Mouse (Mus musculus) heart, embryonic 15.5 days (tissue): ENCODE data around the gene Gna11. TPM values are rescaled to one million over a fixed set of nuclear protein-coding genes. Genes with fewer than 3 reads are reported as not detected.

Experiments used
- ATAC-seq: fragments of 200-750 bp; cut with Nextera tagmentation; replicated peaks from 2 replicates; pipeline ENCODE4 v1.8.0; 2017; ENCODE audit warnings: low read depth, moderate TSS enrichment; ENCODE audit not compliant: insufficient number of reproducible peaks, insufficient read depth, low FRiP score
- H3K27ac ChIP-seq: fragments of 300-500 bp; sonication (generic); 2 replicates; pipeline ENCODE4 v1.5.1; 2015; ENCODE audit warnings: mild to moderate bottlenecking, inconsistent platforms
- H3K27me3 ChIP-seq: fragments of 300-500 bp; sonication (generic); 2 replicates; pipeline ENCODE4 v1.6.1; 2015; ENCODE audit warnings: inconsistent platforms
- H3K36me3 ChIP-seq: fragments of 300-500 bp; sonication (generic); 2 replicates; pipeline ENCODE4 v1.6.1; 2015; ENCODE audit warnings: mild to moderate bottlenecking, inconsistent platforms
- H3K4me1 ChIP-seq: fragments of 300-500 bp; sonication (generic); replicated peaks from 2 replicates; pipeline ENCODE4 v1.6.1; 2015; ENCODE audit warnings: inconsistent platforms
- H3K4me2 ChIP-seq: fragments of 300-500 bp; sonication (generic); 2 replicates; pipeline ENCODE4 v1.6.1; 2015; ENCODE audit warnings: inconsistent platforms, mild to moderate bottlenecking, moderate library complexity
- H3K4me3 ChIP-seq: fragments of 300-500 bp; sonication (generic); 2 replicates; pipeline ENCODE4 v1.5.1; 2015; ENCODE audit warnings: mild to moderate bottlenecking, inconsistent platforms
- H3K9ac ChIP-seq: fragments of 300-500 bp; sonication (generic); 2 replicates; pipeline ENCODE4 v1.6.1; 2015; ENCODE audit warnings: mild to moderate bottlenecking, inconsistent platforms
- H3K9me3 ChIP-seq: fragments of 300-500 bp; sonication (generic); replicated peaks from 2 replicates; pipeline ENCODE4 v1.6.1; 2016; ENCODE audit warnings: inconsistent platforms
- WGBS: fragments of 180-500 bp; shearing (Covaris S2); methylation state at CpG from one replicate; pipeline ENCODE4 v1.1.7; 2015; ENCODE audit warnings: mixed read lengths; 5-methylcytosine and 5-hydroxymethylcytosine counted together
- polyA plus RNA-seq: library from polyadenylated mRNA; unstranded; fragments of >200 nt; fragmentation: Nextera tagmentation; extraction: Ambion mirVana; gene quantifications from 2 replicates; pipeline ENCODE4 v1.2.1, GENCODE M21; 2015

Gene Gna11
- 52.1 and 64.1 TPM in 2 replicates for polyA plus RNA-seq

DNA sequence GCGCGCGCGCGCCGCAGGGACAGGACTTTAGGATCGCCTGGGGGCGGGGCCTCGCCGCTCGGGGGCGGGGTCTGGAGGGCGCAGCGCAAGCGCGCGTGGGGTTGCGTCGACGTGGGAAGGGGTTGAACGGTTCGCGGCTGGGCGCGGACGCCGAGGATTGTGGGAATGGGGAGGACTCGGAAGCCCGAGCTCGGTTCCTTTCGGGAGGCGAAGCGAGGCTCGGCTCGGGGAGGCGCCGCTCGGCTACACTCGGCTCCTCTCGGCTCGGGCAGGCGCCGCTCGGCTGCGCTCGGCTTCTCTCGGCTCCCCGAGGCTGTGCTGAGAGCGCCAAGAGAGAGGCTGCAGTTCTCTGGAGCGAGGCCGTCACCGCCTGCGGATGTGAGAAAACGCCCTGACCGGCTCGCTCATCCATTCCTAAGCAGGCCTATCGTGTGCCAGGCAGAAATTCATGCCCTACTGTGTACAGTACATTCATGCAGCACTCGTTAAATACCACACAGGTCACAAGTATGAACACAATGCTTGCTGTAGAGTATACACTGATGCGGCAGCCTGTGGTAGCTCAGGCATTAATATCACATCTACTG, at the start of gene Gna11:
Gna11 (minus strand) TSS at position 30 of the 587 bp plus-strand sequence.
- under 1% methylated on average over 57 of the region's 59 CpGs for WGBS
- no peaks in the 10 kb centered on the region for H3K27me3 ChIP-seq
- peak within 1 kb of the TSS; percentile 76 for H3K27ac ChIP-seq
- peak; percentile 95 for ATAC-seq
- peaks cover 36% of the 10 kb centered on the region for H3K4me1 ChIP-seq
- H3K4me2 ChIP-seq = peak within 1 kb of the TSS; percentile 80
- no peaks in the 10 kb centered on the region for H3K9me3 ChIP-seq
- H3K9ac ChIP-seq = peak within 1 kb of the TSS; percentile 88
- no peaks in the 10 kb centered on the region for H3K36me3 ChIP-seq
- peak within 1 kb of the TSS; percentile 78 for H3K4me3 ChIP-seq

GRCm38 (mm10) chr10:81593935-81594334, 48.9 kb upstream of the Gna11 start:
- H3K27me3 ChIP-seq = peaks cover 16% of the 10 kb centered on the region
- no peak overlapping the region for H3K27ac ChIP-seq
- peaks cover 28% of the 10 kb centered on the region for H3K4me1 ChIP-seq
- H3K9me3 ChIP-seq = no peaks in the 10 kb centered on the region
- no peak overlapping the region for H3K4me2 ChIP-seq
- H3K4me3 ChIP-seq = no peak overlapping the region
- WGBS = 71% methylated on average over 18 of the region's 18 CpGs
- no peak for ATAC-seq
- H3K36me3 ChIP-seq = peaks cover 6% of the 10 kb centered on the region; the same call in 1 of the 2 replicates
- H3K9ac ChIP-seq = no peak overlapping the region

GRCm38 (mm10) chr10:81593223-81593622, 48.2 kb upstream of the Gna11 start:
- Histone ChIP-seq H3K4me3 (no peak overlapping the region), H3K9me3 (no peaks in the 10 kb centered on the region), H3K36me3 (peaks cover 6% of the 10 kb centered on the region; the same call in 1 of the 2 replicates), H3K4me2 (no peak overlapping the region), H3K9ac (no peak overlapping the region), H3K27me3 (peaks cover 16% of the 10 kb centered on the region), H3K4me1 (peaks cover 28% of the 10 kb centered on the region), H3K27ac (no peak overlapping the region)
- ATAC-seq = no peak
- 65% methylated on average over 4 of the region's 4 CpGs for WGBS

- peaks cover 10% of the 10 kb centered on the region for H3K36me3 ChIP-seq
Observed at GRCm38 (mm10) chr10:81592631-81593030, 47.6 kb upstream of the Gna11 start.

DNA sequence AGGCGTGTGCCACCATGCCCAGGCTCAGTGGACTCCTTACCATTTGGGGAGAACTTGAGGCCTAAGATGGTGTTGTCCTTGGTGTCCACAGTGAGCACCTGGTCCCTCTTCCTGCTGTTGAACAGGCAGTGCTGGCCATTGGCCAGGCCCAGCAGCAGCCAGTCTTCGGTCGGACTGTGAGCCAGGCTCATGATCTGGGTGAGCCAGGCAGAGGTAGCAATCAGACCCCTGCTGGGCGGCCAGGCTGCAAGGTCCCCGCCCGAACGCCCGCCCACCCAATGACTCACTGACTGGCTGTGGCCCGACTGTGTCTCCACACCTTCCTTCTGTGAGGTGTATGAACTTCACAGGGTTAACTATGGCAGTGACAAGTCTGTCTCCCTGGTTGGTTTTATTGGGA, 46.9 kb upstream of the Gna11 start:
- Histone ChIP-seq H3K9me3 (no peaks in the 10 kb centered on the region), H3K4me2 (no peak overlapping the region), H3K27me3 (peaks cover 19% of the 10 kb centered on the region), H3K4me3 (no peak overlapping the region), H3K4me1 (peaks cover 16% of the 10 kb centered on the region), H3K9ac (no peak overlapping the region), H3K27ac (no peak overlapping the region), H3K36me3 (peaks cover 13% of the 10 kb centered on the region)
- 60% methylated on average over 9 of the region's 9 CpGs for WGBS
- no peak for ATAC-seq

More at GRCm38 (mm10) chr10:81592631-81593030, 47.6 kb upstream of the Gna11 start:
- no peak overlapping the region for H3K4me2 ChIP-seq
- 76% methylated on average over 7 of the region's 7 CpGs for WGBS
- no peak overlapping the region for H3K9ac ChIP-seq
- peaks cover 24% of the 10 kb centered on the region for H3K4me1 ChIP-seq
- H3K4me3 ChIP-seq = no peak overlapping the region
- no peaks in the 10 kb centered on the region for H3K9me3 ChIP-seq
- H3K27me3 ChIP-seq = peaks cover 16% of the 10 kb centered on the region
- no peak overlapping the region for H3K27ac ChIP-seq
- ATAC-seq = no peak

DNA sequence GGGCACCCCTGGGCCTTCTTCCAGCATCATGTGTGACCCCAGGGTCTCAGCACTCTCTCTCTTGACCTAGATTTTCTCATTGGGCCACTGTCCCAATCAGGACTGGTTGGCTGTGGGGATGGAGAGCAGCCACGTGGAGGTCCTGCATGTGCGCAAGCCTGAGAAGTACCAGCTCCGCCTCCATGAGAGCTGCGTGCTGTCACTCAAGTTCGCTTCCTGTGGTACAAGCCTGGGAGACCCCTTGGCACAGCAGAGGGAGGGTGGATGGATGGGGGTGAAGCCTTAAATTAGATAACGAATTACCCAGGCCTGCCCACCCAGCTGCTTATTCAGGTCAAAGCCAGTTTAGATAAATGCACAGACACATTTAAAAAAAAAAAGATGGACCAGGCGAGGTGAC, 43.7 kb upstream of the Gna11 start:
- Histone ChIP-seq H3K4me2 (no peak overlapping the region), H3K27me3 (peaks cover 6% of the 10 kb centered on the region), H3K9ac (no peak overlapping the region), H3K4me1 (no peaks in the 10 kb centered on the region), H3K27ac (no peak overlapping the region), H3K4me3 (no peak overlapping the region), H3K36me3 (peaks cover 27% of the 10 kb centered on the region), H3K9me3 (no peaks in the 10 kb centered on the region)
- WGBS = 61% methylated on average over 7 of the region's 7 CpGs
- ATAC-seq = no peak

DNA sequence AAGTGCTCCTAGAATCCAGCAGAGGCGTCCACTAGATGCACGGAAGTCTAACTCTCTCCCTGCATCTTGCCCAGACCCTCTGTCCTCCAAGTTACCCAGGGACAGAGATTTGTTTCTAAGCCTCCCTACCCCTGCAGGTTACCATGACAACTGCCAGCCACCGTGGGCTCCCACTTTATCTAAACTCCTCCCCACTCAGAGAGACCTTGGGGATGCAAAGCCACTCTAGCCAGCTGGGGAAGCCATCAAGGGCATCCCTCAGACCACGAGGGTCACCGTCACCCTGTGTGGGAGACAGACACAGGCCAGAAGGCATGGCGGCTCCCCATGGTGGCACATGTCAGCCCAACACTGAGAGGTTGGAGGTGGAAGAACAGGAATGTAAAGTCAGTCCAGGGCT, 38.4 kb upstream of the Gna11 start:
- 52% methylated on average over 6 of the region's 6 CpGs for WGBS

GRCm38 (mm10) chr10:81580441-81581070, 35.6 kb upstream of the Gna11 start:
- Histone ChIP-seq H3K27ac (no peak overlapping the region), H3K4me1 (peaks cover 16% of the 10 kb centered on the region), H3K36me3 (peaks cover 5% of the 10 kb centered on the region; the same call in 1 of the 2 replicates), H3K9ac (no peak overlapping the region), H3K27me3 (peaks cover 3% of the 10 kb centered on the region; the same call in 1 of the 2 replicates), H3K4me2 (no peak overlapping the region), H3K9me3 (no peaks in the 10 kb centered on the region), H3K4me3 (no peak overlapping the region)
- ATAC-seq = no peak
- 50% methylated on average over 25 of the region's 25 CpGs for WGBS

More for the DNA sequence above, 38.4 kb upstream of the Gna11 start:
- no peaks in the 10 kb centered on the region for H3K9me3 ChIP-seq
- ATAC-seq = no peak
- no peak overlapping the region for H3K9ac ChIP-seq
- no peak overlapping the region for H3K27ac ChIP-seq
- H3K27me3 ChIP-seq = peaks cover 5% of the 10 kb centered on the region
- H3K4me1 ChIP-seq = peaks cover 8% of the 10 kb centered on the region
- H3K4me3 ChIP-seq = no peak overlapping the region
- H3K36me3 ChIP-seq = peaks cover 22% of the 10 kb centered on the region
- no peak overlapping the region for H3K4me2 ChIP-seq

GRCm38 (mm10) chr10:81579967-81580366, 35.0 kb upstream of the Gna11 start:
- no peak for ATAC-seq
- WGBS = 68% methylated on average over 4 of the region's 4 CpGs
- Histone ChIP-seq H3K27ac (no peak overlapping the region), H3K27me3 (peaks cover 3% of the 10 kb centered on the region; the same call in 1 of the 2 replicates), H3K4me2 (no peak overlapping the region), H3K4me3 (no peak overlapping the region), H3K4me1 (peaks cover 18% of the 10 kb centered on the region), H3K9ac (no peak overlapping the region), H3K9me3 (no peaks in the 10 kb centered on the region), H3K36me3 (no peaks in the 10 kb centered on the region)

GRCm38 (mm10) chr10:81575695-81576094, 30.7 kb upstream of the Gna11 start:
- Histone ChIP-seq H3K4me3 (peak overlapping the region; percentile 74), H3K36me3 (no peaks in the 10 kb centered on the region), H3K4me1 (peaks cover 42% of the 10 kb centered on the region), H3K9me3 (no peaks in the 10 kb centered on the region), H3K27me3 (peaks cover 3% of the 10 kb centered on the region; the same call in 1 of the 2 replicates), H3K27ac (peak overlapping the region; percentile 53; the same call in 1 of the 2 replicates), H3K4me2 (peak overlapping the region; percentile 86), H3K9ac (peak overlapping the region; percentile 76)
- ATAC-seq = no peak
- 5% methylated on average over 6 of the region's 6 CpGs for whole genome bisulfite sequencing

DNA sequence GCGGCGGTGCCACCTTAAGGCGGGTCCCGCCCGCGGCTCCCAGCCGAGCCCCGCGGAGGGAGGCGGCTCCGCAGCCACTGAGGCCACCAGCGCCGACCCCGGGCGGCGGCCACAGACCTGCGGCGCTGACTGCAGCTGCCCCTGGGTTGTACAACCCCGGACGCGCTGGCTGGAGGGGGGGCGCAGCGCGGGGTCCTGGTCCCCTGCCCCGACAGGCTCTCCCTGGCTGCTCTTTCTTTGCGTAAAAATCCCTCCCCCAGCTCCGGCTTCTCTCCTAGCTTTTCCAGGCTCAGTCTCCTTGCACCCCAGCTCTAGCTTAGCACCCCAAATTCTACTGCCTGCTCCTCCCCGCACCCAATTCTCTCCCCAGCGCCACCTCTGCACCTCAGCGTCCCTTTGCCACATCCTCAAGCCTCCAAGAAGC, 30.2 kb upstream of the Gna11 start:
- Histone ChIP-seq H3K4me1 (peaks cover 42% of the 10 kb centered on the region), H3K27ac (peak overlapping the region; percentile 53)
- ATAC-seq = no peak

More for the DNA sequence above, 30.2 kb upstream of the Gna11 start:
- H3K36me3 ChIP-seq = no peaks in the 10 kb centered on the region
- peak overlapping the region; percentile 76 for H3K9ac ChIP-seq
- H3K27me3 ChIP-seq = peaks cover 3% of the 10 kb centered on the region; the same call in 1 of the 2 replicates
- peak overlapping the region; percentile 74 for H3K4me3 ChIP-seq
- peak overlapping the region; percentile 86 for H3K4me2 ChIP-seq
- H3K9me3 ChIP-seq = no peaks in the 10 kb centered on the region
- 0% methylated on average over 24 of the region's 30 CpGs for WGBS
